Comparison of ENCODE assay signal across 8 mouse cellular contexts in genomic region chr10:53795567-53796257, GRCm38 (mm10). TPM values are rescaled to one million over a fixed set of nuclear protein-coding genes. Genes with fewer than 3 reads are reported as not detected.
DNase-seq lines count a peak whose midpoint lies in the region; ATAC-seq lines count a peak whose summit lies in the region.

No protein-coding gene starts in this region.

- no peak overlapping the region for H3K9ac ChIP-seq in midbrain, embryonic 11.5 days (ENCODE audit: low read length)
- H3K9ac ChIP-seq in midbrain, embryonic 12.5 days (replicated peaks): no peak overlapping the region

- 11% methylated on average over 2 of the region's 2 CpGs for WGBS in midbrain, embryonic 11.5 days
- WGBS in midbrain, embryonic 10.5 days: 19% methylated on average over 2 of the region's 2 CpGs
- WGBS in midbrain, embryonic 12.5 days: 8% methylated on average over 2 of the region's 2 CpGs

- no peak overlapping the region for H3K4me2 ChIP-seq in midbrain, embryonic 11.5 days
- no peak overlapping the region for H3K4me2 ChIP-seq in midbrain, embryonic 12.5 days (replicated peaks)

- ATAC-seq in midbrain, embryonic 11.5 days (ENCODE audit: low FRiP score): peak; percentile 50
- ATAC-seq in hematopoietic stem cell, adult 5-6 weeks (replicated peaks in 1 of 2; ENCODE audit: insufficient read depth in 1 of 2, low FRiP score in 2 of 2, low TSS enrichment in 1 of 2, low read depth in 1 of 2, poor library complexity in 2 of 2, severe bottlenecking in 2 of 2): peak; percentile 65 to 68; a peak in 2 of 4 replicates
- ATAC-seq in midbrain, embryonic 12.5 days (ENCODE audit: low FRiP score, low read depth): peak; percentile 49; the same call in 1 of the 2 replicates
- ATAC-seq in monocyte, adult 5-6 weeks (replicated peaks; ENCODE audit: insufficient number of reproducible peaks, low FRiP score, low TSS enrichment, poor library complexity, severe bottlenecking): no peak

- H3K9me3 ChIP-seq in midbrain, embryonic 11.5 days (ENCODE audit: control insufficient read depth, low read length): no peaks in the 10 kb centered on the region
- H3K9me3 ChIP-seq in midbrain, embryonic 10.5 days (replicated peaks): no peaks in the 10 kb centered on the region
- H3K9me3 ChIP-seq in midbrain, embryonic 12.5 days: no peaks in the 10 kb centered on the region

- H3K36me3 ChIP-seq in midbrain, embryonic 11.5 days (ENCODE audit: control insufficient read depth, insufficient read depth, low read length): no peaks in the 10 kb centered on the region
- no peaks in the 10 kb centered on the region for H3K36me3 ChIP-seq in midbrain, embryonic 10.5 days
- no peaks in the 10 kb centered on the region for H3K36me3 ChIP-seq in midbrain, embryonic 12.5 days

- no peak overlapping the region for H3K27ac ChIP-seq in midbrain, embryonic 11.5 days (ENCODE audit: low read depth, low read length)
- H3K27ac ChIP-seq in midbrain, embryonic 10.5 days (replicated peaks): no peak overlapping the region
- H3K27ac ChIP-seq in midbrain, embryonic 12.5 days (replicated peaks): no peak overlapping the region

- DNase-seq in cerebellum, adult 18-20 months: peak; percentile 56 to 63
- no peak for DNase-seq in cerebellum, adult 11-12 months
- DNase-seq in midbrain, embryonic 11.5 days (ENCODE audit: low spot score, missing footprints): peak; percentile 87
- DNase-seq in midbrain, embryonic 10.5 days (ENCODE audit: low spot score): no peak
- DNase-seq in urinary bladder, postnatal 4 days (ENCODE audit: low spot score in 2 of 2): no peak

- no peak overlapping the region for H3K4me3 ChIP-seq in midbrain, embryonic 11.5 days (ENCODE audit: low read depth, low read length)
- H3K4me3 ChIP-seq in midbrain, embryonic 10.5 days: no peak overlapping the region
- no peak overlapping the region for H3K4me3 ChIP-seq in midbrain, embryonic 12.5 days

- no peaks in the 10 kb centered on the region for H3K27me3 ChIP-seq in midbrain, embryonic 11.5 days (ENCODE audit: control insufficient read depth, insufficient read depth, low read length)
- H3K27me3 ChIP-seq in midbrain, embryonic 10.5 days (ENCODE audit: low read depth, poor library complexity, severe bottlenecking): no peaks in the 10 kb centered on the region
- H3K27me3 ChIP-seq in midbrain, embryonic 12.5 days: no peaks in the 10 kb centered on the region

- H3K4me1 ChIP-seq in midbrain, embryonic 11.5 days (ENCODE audit: control insufficient read depth, insufficient read depth, low read length): no peaks in the 10 kb centered on the region
- H3K4me1 ChIP-seq in midbrain, embryonic 10.5 days: no peaks in the 10 kb centered on the region
- no peaks in the 10 kb centered on the region for H3K4me1 ChIP-seq in midbrain, embryonic 12.5 days

RNA-seq across cellular contexts. Expression of gene Fam184a, which starts 44.8 kb away (rescaled TPM):
- polyA plus RNA-seq in midbrain, embryonic 11.5 days (2014; fragmentation: Nextera tagmentation; extraction: Ambion mirVana): 4.9 and 6.0 TPM in 2 replicates
- polyA plus RNA-seq in midbrain, embryonic 10.5 days (2016; fragmentation: Nextera tagmentation; extraction: Ambion mirVana): 4.3 and 4.7 TPM in 2 replicates
- total RNA-seq in hematopoietic stem cell, adult 5-6 weeks (2017): 11.9 and 17.8 TPM in 2 replicates
- polyA plus RNA-seq in midbrain, embryonic 12.5 days (2016; fragmentation: Nextera tagmentation; extraction: Ambion mirVana): 8.3 and 9.0 TPM in 2 replicates
- 3.4 to 14.7 TPM (median 7.1 TPM) in 3 replicates for total RNA-seq in monocyte, adult 5-6 weeks (2017)

Comparison
In these comparisons a context has a peak if more than half of its experiments do, and no peak if none do; other contexts are left out.
1. DNase-seq: peak in cerebellum, adult 18-20 months (2 of 2) and midbrain, embryonic 11.5 days (single experiment); none in cerebellum, adult 11-12 months (single experiment), midbrain, embryonic 10.5 days (single experiment) and urinary bladder, postnatal 4 days (0 of 2).